Mouse (Mus musculus): ENCODE data around the gene C1qtnf9. TPM values are rescaled to one million over a fixed set of nuclear protein-coding genes. Genes with fewer than 3 reads are reported as not detected.

C1qtnf9 gene
- total and polyA plus RNA-seq, 3 experiments: not detected

DNA sequence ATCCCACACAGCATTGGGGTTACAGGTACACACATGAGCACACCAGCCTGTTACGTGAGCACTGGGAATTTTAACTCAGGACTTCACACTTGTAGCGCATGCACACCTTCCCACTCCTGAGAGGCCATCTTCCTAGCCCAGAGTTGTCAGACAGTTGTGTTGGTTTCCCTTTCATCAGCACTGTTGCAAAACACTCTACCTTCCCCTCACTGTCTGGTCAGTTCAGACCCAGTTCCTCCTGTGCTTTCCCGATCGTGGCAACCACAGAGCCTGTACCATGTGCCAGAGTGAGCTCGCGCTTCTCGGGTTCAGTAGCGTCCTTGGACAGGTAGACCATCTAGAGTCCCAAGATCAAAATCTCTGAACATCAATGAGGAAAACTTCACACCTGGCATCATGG, 10.7 kb upstream of the C1qtnf9 start:
- H3K27me3 ChIP-seq (ENCODE audit: control insufficient read depth in 1 of 2, insufficient read depth in 2 of 2, low read length in 2 of 2): no peaks in the 10 kb centered on the region
- no peak for DNase-seq (ENCODE audit: low read depth, low spot score)
- H3K27ac ChIP-seq (ENCODE audit: control insufficient read depth, low read depth, low read length): no peak overlapping the region
- H3K9ac ChIP-seq (ENCODE audit: control insufficient read depth, low read depth, low read length, poor library complexity, severe bottlenecking): no peak overlapping the region
- no peaks in the 10 kb centered on the region for H3K9me3 ChIP-seq (replicated peaks; ENCODE audit: insufficient read depth, low read length)
- no peaks in the 10 kb centered on the region for H3K4me1 ChIP-seq (ENCODE audit: control insufficient read depth in 1 of 2, insufficient read depth in 2 of 2, low read length in 2 of 2)
- no peaks in the 10 kb centered on the region for H3K79me2 ChIP-seq (ENCODE audit: control insufficient read depth, insufficient read depth, low read length, poor library complexity)
- no peaks in the 10 kb centered on the region for H3K36me3 ChIP-seq (ENCODE audit: control insufficient read depth in 1 of 2, insufficient read depth in 2 of 2, low read length in 2 of 2)
- no peak overlapping the region for H3K4me3 ChIP-seq (ENCODE audit: control insufficient read depth in 1 of 2, insufficient read depth in 1 of 2, low read depth in 2 of 2, low read length in 2 of 2)
- no peak for TF ChIP-seq MAFK (IDR thresholded peaks at IDR 0.05; ENCODE audit: borderline replicate concordance, low read depth, low read length)
- no peak for TF ChIP-seq UBTF (IDR thresholded peaks at IDR 0.05; ENCODE audit: borderline replicate concordance, insufficient read depth, low read depth, low read length)
- no peak for TF ChIP-seq CTCF (IDR thresholded peaks at IDR 0.05 in 2 of 3, conservative IDR thresholded peaks at IDR 0.05 in 1 of 3; ENCODE audit: control insufficient read depth in 1 of 3, insufficient read depth in 1 of 3, low read depth in 2 of 3, low read length in 3 of 3, poor library complexity in 1 of 3, severe bottlenecking in 1 of 3)
- no peak for TF ChIP-seq KAT2A (conservative IDR thresholded peaks at IDR 0.05; ENCODE audit: low read depth, low read length)
- TF ChIP-seq TAL1 (IDR thresholded peaks at IDR 0.05; ENCODE audit: low read length): no peak
- no peak for TF ChIP-seq TBP (IDR thresholded peaks at IDR 0.05; ENCODE audit: low read depth, low read length)
- TF ChIP-seq RAD21 (IDR thresholded peaks at IDR 0.05; ENCODE audit: low read depth, low read length): no peak
- no peak for TF ChIP-seq CHD2 (IDR thresholded peaks at IDR 0.05; ENCODE audit: low read length)
- TF ChIP-seq POLR2AphosphoS2 (IDR thresholded peaks at IDR 0.05; ENCODE audit: low read length): no peak
- TF ChIP-seq ETS1 (IDR thresholded peaks at IDR 0.05; ENCODE audit: low read depth, low read length): no peak
- no peak for TF ChIP-seq MXI1 (IDR thresholded peaks at IDR 0.05; ENCODE audit: low read depth, low read length)
- TF ChIP-seq ZKSCAN1 (IDR thresholded peaks at IDR 0.05; ENCODE audit: low read depth, low read length): no peak
- TF ChIP-seq GATA1 (IDR thresholded peaks at IDR 0.05; ENCODE audit: low read depth, low read length): no peak
- TF ChIP-seq CHD1 (IDR thresholded peaks at IDR 0.05; ENCODE audit: low read depth, low read length): no peak

DNA sequence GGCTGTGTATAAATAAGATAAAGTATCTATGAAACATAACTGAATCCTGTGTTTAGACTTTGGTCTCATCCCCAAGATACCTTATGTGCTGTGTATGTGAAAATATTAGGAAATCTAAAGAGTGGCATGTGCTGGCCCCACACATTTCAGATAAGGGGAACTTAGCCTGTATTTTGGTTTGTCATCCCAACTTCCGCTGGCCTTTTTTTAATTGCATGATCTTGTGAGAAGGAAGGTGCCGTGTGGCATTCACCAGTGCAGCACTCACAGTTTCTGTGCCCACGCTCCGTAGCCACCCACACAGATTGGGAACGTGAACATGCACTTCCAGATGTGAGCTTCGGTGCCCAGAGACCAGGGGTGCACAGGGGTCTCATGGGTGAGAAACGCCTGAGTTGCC, 10.2 kb upstream of the C1qtnf9 start:
- TF ChIP-seq MEF2A (IDR thresholded peaks at IDR 0.05; ENCODE audit: extremely low read depth, insufficient replicate concordance, low read depth, low read length, poor library complexity, severe bottlenecking): no peak
- TF ChIP-seq HCFC1 (IDR thresholded peaks at IDR 0.05; ENCODE audit: low read depth, low read length): no peak
- no peak for TF ChIP-seq CTCF (IDR thresholded peaks at IDR 0.05 in 2 of 3, conservative IDR thresholded peaks at IDR 0.05 in 1 of 3; ENCODE audit: control insufficient read depth in 1 of 3, insufficient read depth in 1 of 3, low read depth in 2 of 3, low read length in 3 of 3, poor library complexity in 1 of 3, severe bottlenecking in 1 of 3)
- no peak for TF ChIP-seq E2F4 (IDR thresholded peaks at IDR 0.05; ENCODE audit: borderline replicate concordance, low read depth, low read length)
- TF ChIP-seq SIN3A (IDR thresholded peaks at IDR 0.05; ENCODE audit: low read length): no peak
- no peak for TF ChIP-seq POLR2A (IDR thresholded peaks at IDR 0.05; ENCODE audit: control insufficient read depth in 1 of 2, insufficient read depth in 1 of 2, low read depth in 1 of 2, low read length in 2 of 2, poor library complexity in 1 of 2)
- TF ChIP-seq NELFE (IDR thresholded peaks at IDR 0.05; ENCODE audit: low read depth, low read length): no peak
- no peaks in the 10 kb centered on the region for H3K27me3 ChIP-seq (ENCODE audit: control insufficient read depth in 1 of 2, insufficient read depth in 2 of 2, low read length in 2 of 2)
- H3K4me3 ChIP-seq (ENCODE audit: control insufficient read depth in 1 of 2, insufficient read depth in 1 of 2, low read depth in 2 of 2, low read length in 2 of 2): no peak overlapping the region
- no peak overlapping the region for H3K27ac ChIP-seq (ENCODE audit: control insufficient read depth, low read depth, low read length)
- no peaks in the 10 kb centered on the region for H3K9me3 ChIP-seq (replicated peaks; ENCODE audit: insufficient read depth, low read length)
- H3K4me1 ChIP-seq (ENCODE audit: control insufficient read depth in 1 of 2, insufficient read depth in 2 of 2, low read length in 2 of 2): no peaks in the 10 kb centered on the region
- H3K36me3 ChIP-seq (ENCODE audit: control insufficient read depth in 1 of 2, insufficient read depth in 2 of 2, low read length in 2 of 2): no peaks in the 10 kb centered on the region
- no peak for DNase-seq (ENCODE audit: low read depth, low spot score)
- no peaks in the 10 kb centered on the region for H3K79me2 ChIP-seq (ENCODE audit: control insufficient read depth, insufficient read depth, low read length, poor library complexity)
- no peak overlapping the region for H3K9ac ChIP-seq (ENCODE audit: control insufficient read depth, low read depth, low read length, poor library complexity, severe bottlenecking)

All from MEL (cell line).